Mouse (Mus musculus): Measurements from ENCODE around the gene Sytl3. TPM values are rescaled to one million over a fixed set of nuclear protein-coding genes. Genes with fewer than 3 reads are reported as not detected.

Sytl3 gene
- total RNA-seq (2023), result 37.0 TPM

DNA sequence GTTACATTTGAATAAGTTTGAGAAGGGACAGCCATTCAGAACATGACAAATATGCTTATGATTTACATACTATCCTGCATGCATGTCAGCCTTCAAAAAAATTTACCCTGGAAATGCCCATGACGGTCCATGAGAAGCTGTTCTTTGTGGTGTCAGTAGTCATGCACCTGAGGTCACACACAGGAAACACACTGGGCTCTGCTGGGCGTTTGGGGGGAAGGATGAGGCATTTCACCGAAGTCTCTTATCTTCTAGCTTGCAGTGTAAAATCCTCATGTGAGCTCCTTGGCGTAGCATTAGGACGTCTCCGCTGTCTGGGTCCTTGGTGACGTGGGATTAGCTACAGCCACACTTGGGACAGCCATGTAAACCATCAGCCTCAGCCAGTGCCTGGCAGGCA, at the start of gene Sytl3:
TSS of gene Sytl3 (plus strand) at position 293 of the 400 bp plus-strand sequence.

DNA sequence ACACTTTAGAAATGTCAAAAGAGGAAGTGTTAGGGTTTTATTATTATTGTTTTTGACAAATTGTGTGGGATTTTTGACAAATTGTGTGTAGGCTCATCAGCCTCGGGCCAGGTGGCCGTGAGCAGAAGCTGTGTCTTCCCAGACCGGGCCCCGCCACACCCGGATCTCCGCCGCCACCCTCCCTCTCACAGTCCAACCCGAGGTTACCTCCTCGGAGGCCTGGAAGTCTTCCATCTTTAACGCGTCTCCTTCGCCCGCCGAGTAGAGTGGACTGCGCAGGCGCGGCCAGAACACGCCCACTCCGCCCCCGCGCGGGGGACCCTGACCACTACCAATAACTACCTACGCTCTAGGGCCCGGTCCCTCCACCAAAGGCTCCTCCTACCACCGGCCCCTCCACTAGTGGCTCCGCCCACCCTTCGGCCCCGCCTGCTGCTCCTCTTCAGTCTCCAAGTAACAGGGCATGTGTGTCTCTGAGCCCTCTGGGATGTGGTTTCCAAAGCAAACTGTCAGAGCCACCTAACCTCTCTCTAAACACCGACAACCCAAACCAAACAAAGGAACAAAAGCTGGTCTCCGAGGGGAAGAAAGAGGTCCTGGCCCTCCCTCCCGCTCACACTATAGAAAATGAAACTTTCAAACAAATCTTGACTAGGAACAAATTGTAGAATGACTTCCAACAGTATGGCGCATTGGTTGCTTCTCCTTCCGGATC, 3.2 kb upstream of the Sytl3 start, which contains the start of gene Dynlt1f:
TSS of gene Dynlt1f (minus strand) at position 334 of the 715 bp plus-strand sequence.

DNA sequence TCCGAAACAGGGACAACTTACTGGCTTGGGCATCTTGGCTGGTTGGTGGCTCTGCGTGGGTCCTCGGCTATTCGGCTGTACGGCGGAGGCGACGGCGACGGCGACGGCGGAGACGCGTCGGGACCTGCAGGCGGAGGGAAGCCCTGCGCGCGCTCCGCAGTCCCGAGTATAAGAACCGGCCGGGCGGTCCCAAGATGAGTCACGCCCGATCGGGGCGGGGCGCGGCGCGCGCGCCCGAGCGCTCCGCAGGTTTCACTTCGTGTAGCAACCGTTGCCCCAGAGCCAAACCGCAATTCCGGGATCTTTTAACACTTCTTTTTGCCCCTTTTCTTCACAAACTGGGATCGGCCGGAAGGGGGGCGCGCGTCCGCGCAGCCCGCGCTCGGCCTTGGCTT, 123.7 kb downstream of the Sytl3 start, which contains the start of gene Ezr:
TSS of gene Ezr (minus strand) at position 174 of the 395 bp plus-strand sequence.

Other genes starting within 250 kb of the Sytl3 start
- gene Dynlt1b, start 229.0 kb upstream of the Sytl3 start, total RNA-seq (2023), result 67.5 TPM
- 28.7 TPM for gene Dynlt1c, start 57.4 kb upstream of the Sytl3 start, total RNA-seq (2023)
- gene Dynlt1f, start 3.2 kb upstream of the Sytl3 start, total RNA-seq (2023), result 78.6 TPM
- gene Ezr, start 123.7 kb downstream of the Sytl3 start, total RNA-seq (2023), result 329 TPM

Measured in CD4-positive naive resting alpha-beta T cell, adult 57 days (primary cell).